Mouse (Mus musculus) Muller cell, postnatal 12 days (primary cell): ENCODE results near the gene Cradd.

Source experiments
- DNase-seq: peaks from one replicate; pipeline ENCODE4 v3.0.0-alpha.2; 2015; ENCODE audit errors: inconsistent ontology term

Cradd gene

GRCm38 (mm10) chr10:95239196-95240069, 84.5 kb downstream of the Cradd start:
- DNase-seq: peak; percentile 42

- no peak for DNase-seq
Observed at GRCm38 (mm10) chr10:95238667-95239066, 85.3 kb downstream of the Cradd start.

- no peak for DNase-seq
Observed at GRCm38 (mm10) chr10:95236226-95236625, 87.7 kb downstream of the Cradd start.

- peak; percentile 76 for DNase-seq
Observed at GRCm38 (mm10) chr10:95234661-95235060, 89.3 kb downstream of the Cradd start.

- no peak for DNase-seq
Observed at GRCm38 (mm10) chr10:95233044-95233443, 90.9 kb downstream of the Cradd start.

- peak; percentile 66 for DNase-seq
Observed at GRCm38 (mm10) chr10:95232554-95232953, 91.4 kb downstream of the Cradd start.

- DNase-seq: no peak
Observed at GRCm38 (mm10) chr10:95228192-95228591, 95.7 kb downstream of the Cradd start.

- no peak for DNase-seq
Observed at GRCm38 (mm10) chr10:95227590-95227989, 96.3 kb downstream of the Cradd start.

GRCm38 (mm10) chr10:95226772-95227171, 97.2 kb downstream of the Cradd start:
- DNase-seq: no peak

GRCm38 (mm10) chr10:95225006-95225405, 98.9 kb downstream of the Cradd start:
- DNase-seq: no peak

GRCm38 (mm10) chr10:95223211-95223610, 100.7 kb downstream of the Cradd start:
- no peak for DNase-seq

GRCm38 (mm10) chr10:95221914-95222313, 102.0 kb downstream of the Cradd start:
- no peak for DNase-seq

- no peak for DNase-seq
Observed at GRCm38 (mm10) chr10:95220536-95220935, 103.4 kb downstream of the Cradd start.

- no peak for DNase-seq
Observed at GRCm38 (mm10) chr10:95218683-95219060, 105.3 kb downstream of the Cradd start.

- DNase-seq: no peak
Observed at GRCm38 (mm10) chr10:95217956-95218682, 105.8 kb downstream of the Cradd start.

- DNase-seq: no peak
Observed at GRCm38 (mm10) chr10:95215324-95215723, 108.6 kb downstream of the Cradd start.

GRCm38 (mm10) chr10:95213820-95214219, 110.1 kb downstream of the Cradd start:
- DNase-seq: no peak

GRCm38 (mm10) chr10:95213311-95213710, 110.6 kb downstream of the Cradd start:
- no peak for DNase-seq

- DNase-seq: no peak
Observed at GRCm38 (mm10) chr10:95211660-95212059, 112.3 kb downstream of the Cradd start.

- no peak for DNase-seq
Observed at GRCm38 (mm10) chr10:95210664-95211372, 113.1 kb downstream of the Cradd start.

- no peak for DNase-seq
Observed at GRCm38 (mm10) chr10:95210167-95210566, 113.8 kb downstream of the Cradd start.

- no peak for DNase-seq
Observed at GRCm38 (mm10) chr10:95207423-95207822, 116.5 kb downstream of the Cradd start.
